Mouse (Mus musculus): ENCODE measurements around the gene Psmb9.
"Not testable (repeated sequence)": the region's sequence is repeated elsewhere in the genome, so short reads cannot be mapped to it uniquely, and the experiment has no call there.

Psmb9 gene

DNA sequence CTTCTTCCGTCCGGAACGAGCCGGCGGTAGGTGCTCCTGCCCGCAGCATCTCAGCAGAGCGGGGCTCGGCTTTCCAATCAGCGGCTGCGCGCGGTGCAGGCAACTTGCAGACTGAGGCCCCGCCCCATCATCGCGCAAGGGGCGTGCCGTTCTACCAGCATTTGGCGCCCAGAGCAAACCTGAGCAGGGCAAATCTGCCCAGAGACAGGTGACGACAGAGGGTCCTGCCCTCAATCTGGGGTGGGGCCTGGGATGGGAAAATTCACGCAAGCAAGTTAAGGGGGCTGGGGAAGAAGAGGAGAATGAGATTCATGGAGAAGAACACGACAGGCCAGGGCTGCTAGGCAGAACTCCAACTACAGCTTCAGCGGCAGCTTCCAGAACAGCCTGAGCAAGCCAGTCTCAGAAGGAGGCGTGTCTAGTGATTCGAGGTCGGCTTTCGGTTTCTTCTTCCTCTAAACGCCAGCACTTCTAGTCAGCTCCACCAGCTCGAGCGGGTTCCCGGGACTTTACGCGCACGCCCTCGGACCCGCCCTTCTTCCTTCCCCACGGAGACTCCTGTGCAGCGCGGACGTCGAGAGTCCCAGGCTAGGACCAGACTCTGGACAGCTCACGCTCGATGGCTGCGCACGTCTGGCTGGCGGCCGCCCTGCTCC is at the start of gene Psmb9, which contains the start of gene Tap1:
Gene Psmb9, minus strand, starts transcription at position 504 of the 656 bp plus-strand sequence.
Gene Tap1, plus strand, starts transcription at position 293 of the 656 bp plus-strand sequence.
- peak; percentile 93 for ATAC-seq (ENCODE audit: low TSS enrichment)

DNA sequence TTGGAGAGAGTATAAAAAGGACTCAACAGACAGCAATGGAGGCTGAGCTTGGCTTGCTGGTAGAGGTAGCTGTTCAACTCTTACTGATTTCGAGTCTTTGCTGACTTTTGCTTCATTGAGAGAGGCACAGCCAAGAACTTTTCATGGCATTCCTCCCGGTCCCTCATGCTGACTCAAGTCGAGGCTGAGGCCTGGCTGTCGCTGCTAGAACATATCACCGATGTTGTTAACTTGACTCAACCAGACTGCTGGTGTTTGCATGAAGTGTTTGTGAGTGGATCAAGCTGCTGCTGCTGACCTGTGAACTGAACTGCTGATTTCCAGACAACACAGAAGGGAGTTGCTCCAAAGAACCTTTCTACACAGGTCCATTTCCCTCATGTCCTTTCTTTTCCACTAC is 49.1 kb upstream of the Psmb9 start:
- ATAC-seq (ENCODE audit: low TSS enrichment) = no peak

DNA sequence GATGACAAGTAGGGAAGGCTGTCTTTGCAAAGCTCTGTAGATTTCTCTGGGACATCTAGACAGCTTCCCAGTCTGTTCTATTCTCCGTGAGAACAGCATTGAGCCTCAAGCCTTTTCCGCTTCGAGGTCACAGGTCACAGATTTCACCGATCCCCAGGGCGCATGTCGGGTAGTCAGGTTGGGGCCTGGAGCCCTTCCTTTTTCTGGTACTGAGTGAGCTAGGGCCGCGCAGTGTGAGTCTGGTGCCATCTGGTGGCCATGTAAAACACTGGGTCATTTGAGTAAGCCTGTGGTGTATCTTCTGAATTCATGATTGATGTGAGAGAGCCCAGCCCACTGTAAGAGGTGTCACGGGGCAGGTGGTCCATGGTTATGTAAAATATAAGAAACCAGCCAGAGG is 47.4 kb upstream of the Psmb9 start:
- ATAC-seq (ENCODE audit: low TSS enrichment) = peak; percentile 85; the same call in 1 of the 2 replicates

DNA sequence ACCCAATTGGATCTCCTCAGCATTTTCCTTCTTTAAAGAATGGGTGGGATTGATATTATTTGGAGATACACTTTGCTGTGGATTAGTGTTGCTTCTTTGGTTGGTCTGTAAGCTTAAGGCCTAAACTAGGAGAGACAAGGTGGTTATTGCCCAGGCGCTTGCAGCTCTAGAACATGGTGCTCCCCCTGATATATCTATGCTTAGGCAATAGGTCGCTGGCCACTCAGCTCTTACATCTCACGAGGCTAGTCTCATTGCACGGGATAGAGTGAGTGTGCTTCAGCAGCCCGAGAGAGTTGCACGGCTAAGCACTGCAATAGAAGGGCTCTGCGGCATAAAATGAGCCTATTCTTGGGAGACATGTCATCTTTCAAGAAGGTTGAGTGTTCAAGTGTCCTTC is 44.5 kb upstream of the Psmb9 start:
- not testable (repeated sequence) for ATAC-seq (ENCODE audit: low TSS enrichment)

DNA sequence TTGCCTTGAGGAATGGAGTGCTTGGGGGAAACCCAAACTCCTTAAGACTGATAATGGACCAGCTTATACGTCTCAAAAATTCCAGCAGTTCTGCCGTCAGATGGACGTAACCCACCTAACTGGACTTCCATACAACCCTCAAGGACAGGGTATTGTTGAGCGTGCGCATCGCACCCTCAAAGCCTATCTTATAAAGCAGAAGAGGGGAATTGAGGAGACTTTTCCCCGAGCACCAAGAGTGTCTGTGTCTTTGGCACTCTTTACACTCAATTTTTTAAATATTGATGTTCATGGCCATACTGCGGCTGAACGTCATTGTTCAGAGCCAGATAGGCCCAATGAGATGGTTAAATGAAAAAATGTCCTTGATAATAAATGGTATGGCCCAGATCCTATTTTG is 43.4 kb upstream of the Psmb9 start:
- ATAC-seq (ENCODE audit: low TSS enrichment) = not testable (repeated sequence)

DNA sequence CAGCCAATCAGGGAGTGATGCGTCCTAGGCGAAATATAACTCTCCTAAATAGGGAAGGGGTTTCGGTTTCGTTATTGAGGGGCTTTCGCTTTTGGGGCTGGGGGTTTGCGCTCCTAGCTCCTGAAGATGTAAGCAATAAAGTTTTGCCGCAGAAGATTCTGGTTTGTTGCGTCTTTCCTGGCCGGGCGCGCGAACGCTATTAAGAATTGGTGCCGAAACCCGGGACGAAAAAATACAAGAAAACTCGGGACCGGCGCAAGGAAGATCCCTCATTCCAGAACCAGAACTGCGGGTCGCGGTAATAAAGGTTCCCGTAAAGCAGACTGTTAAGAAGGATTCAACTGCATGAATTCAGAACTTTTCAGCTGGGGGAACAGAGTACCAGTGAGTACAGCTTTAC is 38.3 kb upstream of the Psmb9 start:
- not testable (repeated sequence) for ATAC-seq (ENCODE audit: low TSS enrichment)

DNA sequence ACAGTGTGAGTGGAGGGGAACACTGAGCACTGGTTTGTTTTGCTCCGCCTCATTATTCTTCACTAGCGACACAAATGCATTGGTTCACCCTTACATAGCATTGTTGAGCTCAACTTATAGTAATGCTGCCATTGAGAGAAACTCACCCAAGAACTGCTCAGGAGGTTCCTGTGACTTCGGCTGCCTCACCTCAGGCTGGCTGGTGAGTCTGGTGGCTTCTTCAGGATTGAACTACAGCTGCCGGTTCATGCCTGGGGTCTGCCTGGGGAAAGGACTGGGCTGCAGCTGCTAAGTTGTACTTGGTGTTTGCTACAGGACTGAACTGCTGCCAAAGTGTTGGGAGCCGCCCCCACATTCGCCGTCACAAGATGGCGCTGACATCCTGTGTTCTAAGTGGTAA is 37.9 kb upstream of the Psmb9 start:
- no peak for ATAC-seq (ENCODE audit: low TSS enrichment)

DNA sequence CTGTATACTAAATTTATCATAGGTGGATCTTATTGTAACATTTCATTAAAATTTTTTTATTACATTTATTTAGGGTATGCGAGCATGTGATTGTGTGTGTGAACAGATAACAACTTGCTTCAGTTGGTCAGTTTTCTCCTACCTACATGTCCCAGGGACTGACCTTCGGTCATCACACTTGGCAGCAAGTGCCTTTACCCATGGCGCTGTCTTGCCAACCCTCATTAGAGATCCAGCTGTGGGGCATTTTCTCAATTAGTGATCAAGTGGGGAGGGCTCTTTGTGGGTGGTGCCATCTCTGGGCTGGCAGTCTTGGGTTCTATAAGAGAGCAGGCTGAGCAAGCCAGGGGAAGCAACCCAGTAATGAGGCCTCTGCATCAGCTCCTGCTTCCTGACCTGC is 37.3 kb upstream of the Psmb9 start:
- no peak for ATAC-seq (ENCODE audit: low TSS enrichment)

DNA sequence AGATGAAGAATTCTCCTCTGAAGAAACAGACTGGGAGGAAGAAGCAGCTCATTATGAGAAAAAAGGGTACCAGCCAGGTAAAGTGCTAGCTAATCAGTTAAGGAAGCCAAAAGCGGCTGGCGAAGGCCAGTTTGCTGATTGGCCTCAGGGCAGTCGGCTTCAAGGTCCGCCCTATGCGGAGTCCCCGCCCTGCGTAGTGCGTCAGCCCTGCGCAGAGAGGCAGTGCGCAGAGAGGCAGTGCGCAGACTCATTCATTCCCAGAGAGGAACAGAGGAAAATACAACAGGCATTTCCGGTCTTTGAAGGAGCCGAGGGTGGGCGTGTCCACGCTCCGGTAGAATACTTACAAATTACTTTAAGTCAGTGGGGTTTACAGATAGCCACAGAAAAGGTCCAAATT is 32.8 kb upstream of the Psmb9 start:
- not testable (repeated sequence) for ATAC-seq (ENCODE audit: low TSS enrichment)

DNA sequence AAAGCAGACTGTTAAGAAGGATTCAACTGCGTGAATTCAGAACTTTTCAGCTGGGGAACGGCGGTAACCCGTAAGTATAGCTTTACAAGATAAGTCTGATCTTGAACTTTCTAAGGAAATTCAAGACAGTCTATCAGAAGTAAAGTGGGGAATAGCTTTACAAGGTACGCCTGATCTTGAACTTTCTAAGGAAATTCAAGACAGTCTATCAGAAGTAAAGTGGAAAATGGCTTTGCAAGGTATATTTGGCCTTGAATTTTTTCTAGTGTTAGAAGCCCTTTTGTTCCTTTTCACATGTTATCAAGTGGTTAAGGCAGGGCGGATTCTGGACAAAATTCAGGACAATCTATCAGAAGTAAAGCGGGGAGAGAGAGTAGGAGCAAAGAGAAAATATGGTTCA is 32.2 kb upstream of the Psmb9 start:
- not testable (repeated sequence) for ATAC-seq (ENCODE audit: low TSS enrichment)

DNA sequence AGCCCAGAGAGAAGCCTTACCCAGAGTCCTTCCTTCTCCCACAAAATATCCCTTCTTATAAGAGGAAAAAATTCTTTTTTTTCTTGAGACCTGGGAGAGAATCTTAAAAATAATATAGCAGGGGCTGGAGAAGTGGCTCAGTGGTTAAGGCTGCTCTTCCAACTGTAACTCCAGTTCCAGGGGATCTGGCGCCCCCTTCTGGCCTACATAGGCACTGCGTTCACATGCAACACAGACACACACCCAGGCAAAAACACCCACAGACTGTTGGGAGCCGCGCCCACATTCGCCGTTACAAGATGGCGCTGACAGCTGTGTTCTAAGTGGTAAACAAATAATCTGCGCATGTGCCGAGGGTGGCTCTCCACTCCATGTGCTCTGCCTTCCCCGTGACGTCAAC is 31.5 kb upstream of the Psmb9 start:
- not testable (repeated sequence) for ATAC-seq (ENCODE audit: low TSS enrichment)

DNA sequence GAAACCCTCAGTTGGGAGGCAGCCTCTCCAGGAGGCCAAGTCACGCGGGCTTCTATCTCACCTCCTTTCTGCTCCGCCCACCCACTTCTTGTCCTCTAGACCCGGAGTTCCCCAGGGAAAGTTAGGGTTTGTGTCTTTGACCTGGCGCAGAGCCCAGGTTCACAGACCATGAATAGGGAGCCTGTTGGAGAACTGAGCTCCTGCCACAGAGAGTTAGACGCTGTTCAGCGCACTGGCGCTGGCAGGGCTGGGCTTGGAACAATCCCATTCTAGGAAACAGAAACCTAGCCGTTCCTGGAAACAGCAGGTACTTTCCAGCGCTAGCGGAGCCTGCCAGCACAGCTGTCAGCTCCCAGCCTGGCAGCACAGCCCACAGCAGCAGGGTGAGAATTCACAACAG is 31.1 kb upstream of the Psmb9 start:
- peak; percentile 52; the same call in 1 of the 2 replicates for ATAC-seq (ENCODE audit: low TSS enrichment)

DNA sequence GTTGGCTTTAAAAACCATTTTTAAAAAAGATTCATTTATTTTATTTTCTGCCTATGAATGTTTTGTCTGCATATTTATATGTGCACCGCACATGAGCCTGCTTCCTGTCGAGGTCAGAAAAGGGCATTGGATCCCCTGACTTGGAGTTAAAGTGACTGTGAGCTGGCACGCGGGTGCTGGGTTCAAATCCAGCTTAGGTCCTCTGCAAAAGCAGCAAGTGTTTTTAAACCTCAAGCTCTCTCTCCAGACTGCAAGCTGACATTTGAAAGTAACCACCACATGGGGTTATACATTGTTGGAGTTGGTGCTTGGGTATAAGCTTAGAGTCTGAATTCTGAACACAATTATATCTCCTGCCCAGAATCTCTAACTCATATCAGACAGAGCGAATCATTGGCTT is 30.4 kb upstream of the Psmb9 start:
- no peak for ATAC-seq (ENCODE audit: low TSS enrichment)

DNA sequence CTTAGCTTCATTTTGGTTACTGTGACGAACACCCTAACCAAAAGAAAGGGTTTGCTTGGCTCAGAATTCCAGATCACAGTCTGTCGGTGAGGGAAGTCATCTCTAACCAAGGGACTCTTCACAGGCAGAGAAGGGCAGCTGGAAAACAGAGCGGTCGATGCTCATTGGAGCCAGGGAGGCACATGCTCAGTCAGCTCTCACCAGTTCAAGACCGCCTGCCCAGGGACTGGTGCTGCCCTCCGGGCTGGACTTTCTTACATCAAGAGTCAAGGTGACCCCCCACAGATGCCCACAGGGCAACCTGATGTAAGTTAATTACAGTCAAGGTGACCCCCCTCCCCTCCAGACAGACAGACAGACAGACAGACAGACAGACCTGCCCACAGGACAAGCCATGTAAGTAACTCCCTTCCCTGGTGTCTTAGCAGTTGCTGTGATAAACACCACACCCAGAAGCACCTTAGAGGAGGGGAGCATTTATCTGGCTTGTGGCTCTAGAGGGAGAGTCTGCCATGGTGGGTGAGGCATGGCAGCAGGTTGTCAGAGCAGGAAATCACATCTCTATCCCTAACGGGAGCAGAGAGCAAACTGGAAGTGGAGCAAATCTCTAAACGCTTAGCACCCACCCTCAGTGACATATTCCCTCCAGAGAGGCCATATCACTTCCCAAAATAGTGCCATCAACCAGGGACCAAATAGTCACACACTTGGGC is 29.8 kb upstream of the Psmb9 start:
- no peak for ATAC-seq (ENCODE audit: low TSS enrichment)

DNA sequence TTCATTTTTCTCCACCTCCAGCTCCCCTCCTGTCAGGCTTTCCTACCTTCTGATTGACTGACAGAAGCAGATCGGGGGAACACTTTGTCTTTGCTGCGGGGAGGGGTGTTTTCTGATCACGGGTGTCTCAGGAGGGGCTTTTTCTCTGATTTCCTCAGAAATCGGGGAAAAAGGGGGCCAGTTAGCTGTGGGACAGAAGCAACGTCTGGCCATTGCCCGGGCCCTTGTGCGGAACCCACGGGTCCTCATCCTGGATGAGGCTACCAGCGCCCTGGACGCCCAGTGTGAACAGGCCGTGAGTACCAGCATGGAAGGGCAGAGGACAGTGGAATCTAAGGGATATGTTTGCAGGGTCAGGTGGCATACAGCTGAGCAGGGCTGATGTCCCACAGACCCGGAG is 27.6 kb upstream of the Psmb9 start:
- ATAC-seq (ENCODE audit: low TSS enrichment) = no peak

DNA sequence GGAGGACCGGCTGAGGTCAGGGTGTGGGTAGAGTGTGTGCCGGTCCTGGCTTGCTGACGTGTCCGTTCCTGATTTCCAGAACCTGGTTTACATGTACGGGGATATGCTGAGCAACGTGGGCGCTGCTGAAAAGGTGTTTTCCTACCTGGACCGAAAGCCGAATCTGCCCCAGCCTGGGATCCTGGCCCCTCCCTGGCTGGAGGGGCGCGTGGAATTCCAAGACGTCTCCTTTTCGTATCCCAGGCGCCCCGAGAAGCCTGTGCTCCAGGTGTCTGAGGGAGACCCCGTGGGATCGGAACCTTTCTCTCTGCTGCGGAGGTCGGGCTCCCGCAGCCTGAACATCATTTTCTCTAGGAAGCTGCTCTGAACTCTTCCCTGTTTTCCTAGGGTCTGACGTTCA is 26.4 kb upstream of the Psmb9 start:
- ATAC-seq (ENCODE audit: low TSS enrichment) = no peak

DNA sequence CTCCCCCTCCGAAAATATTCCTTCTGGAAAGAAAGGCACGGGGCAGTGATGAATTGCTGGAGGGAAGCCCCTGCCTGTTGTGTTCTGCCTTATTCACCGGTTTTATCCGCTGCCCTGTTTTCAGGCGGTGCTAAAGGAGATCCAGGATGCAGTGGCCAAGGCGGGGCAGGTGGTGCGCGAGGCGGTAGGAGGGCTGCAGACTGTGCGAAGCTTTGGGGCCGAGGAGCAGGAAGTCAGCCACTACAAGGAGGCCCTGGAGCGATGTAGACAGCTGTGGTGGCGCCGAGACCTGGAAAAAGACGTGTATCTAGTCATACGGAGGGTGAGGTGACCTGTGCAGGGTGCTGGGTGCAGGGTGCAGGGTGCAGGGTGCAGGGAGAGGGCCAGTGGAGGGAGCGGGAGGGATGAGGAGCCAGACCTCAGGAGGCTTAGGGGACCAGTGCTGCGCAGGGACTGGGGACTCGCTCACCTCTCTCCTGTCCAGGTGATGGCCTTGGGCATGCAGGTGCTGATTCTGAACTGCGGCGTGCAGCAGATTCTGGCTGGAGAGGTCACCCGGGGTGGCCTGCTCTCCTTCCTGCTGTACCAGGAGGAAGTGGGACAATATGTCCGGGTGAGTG is 24.3 kb upstream of the Psmb9 start:
- no peak for ATAC-seq (ENCODE audit: low TSS enrichment)

DNA sequence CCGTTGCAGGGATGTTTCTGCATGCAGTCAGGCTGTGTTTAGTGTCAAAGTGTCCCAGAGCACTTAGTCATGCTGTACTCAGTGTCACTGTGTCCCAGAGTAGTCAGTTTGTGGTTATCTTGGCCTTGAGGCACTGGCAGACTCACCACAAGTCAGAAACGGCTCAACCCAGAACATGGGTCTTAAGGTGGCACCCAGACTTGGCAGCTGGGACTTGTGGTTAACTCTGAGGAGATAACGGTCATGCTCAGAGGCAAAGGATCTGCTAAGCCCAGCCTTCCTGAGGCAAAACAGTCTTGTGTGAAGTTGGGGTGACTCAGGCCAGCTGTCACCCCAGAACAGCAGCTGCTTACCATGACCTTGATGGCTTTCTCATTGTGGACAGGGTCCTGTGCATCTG is 23.0 kb upstream of the Psmb9 start:
- ATAC-seq (ENCODE audit: low TSS enrichment) = no peak

DNA sequence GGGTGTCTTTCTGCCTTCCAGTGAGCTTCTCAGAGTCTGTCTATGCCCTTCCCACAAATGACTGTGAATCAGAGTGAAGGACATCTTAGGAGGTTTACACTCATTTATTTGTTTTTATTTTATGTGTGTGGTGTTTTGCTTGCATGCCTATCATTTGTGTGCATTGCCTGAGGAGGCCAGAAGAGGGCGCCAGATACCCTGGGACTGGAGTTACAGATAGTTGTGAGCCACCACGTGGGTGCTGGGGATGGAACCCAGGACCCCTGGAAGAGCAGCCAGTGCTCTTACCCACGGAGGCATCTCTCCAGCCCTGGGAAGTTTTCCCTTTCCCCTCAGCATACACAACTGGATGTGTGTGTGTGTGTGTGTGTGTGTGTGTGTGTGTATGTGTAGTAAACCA is 22.1 kb upstream of the Psmb9 start:
- no peak for ATAC-seq (ENCODE audit: low TSS enrichment)

DNA sequence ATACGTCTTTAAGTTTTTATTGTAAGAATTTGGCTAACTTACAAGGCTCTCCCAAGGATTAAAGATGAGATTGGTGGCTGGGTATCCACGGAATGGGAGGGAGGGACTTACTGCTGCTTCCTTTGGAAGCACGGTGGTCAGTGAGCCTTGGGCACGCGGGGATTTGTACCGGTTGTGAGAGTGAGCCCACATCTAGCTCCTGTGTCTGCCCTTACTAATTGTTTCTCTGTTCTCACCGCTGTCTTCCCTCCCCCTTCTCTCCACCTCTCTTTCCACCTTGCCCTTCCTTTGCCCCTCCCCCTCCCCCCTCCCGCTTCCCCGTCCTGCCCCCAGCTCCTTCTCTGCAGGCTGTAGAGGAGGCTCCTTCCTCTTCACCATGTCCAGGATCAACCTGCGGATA is 20.9 kb upstream of the Psmb9 start:
- ATAC-seq (ENCODE audit: low TSS enrichment) = no peak

DNA sequence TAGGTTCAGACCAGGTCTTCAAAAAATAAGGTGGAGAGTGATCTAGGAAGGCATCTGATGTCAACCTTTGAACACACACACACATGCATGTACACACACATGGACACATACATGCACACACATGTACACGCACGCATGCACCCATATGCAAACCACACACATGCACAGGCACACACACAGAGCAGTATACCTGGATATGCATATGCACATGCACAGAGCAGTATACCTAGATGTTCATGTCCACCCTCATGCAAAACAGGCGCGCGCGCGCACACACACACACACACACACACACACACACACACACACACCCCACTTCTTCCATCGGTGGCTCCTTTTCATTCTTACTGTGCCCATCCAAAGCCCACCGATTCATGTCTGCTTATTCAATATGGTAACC is 20.3 kb upstream of the Psmb9 start:
- no peak for ATAC-seq (ENCODE audit: low TSS enrichment)

DNA sequence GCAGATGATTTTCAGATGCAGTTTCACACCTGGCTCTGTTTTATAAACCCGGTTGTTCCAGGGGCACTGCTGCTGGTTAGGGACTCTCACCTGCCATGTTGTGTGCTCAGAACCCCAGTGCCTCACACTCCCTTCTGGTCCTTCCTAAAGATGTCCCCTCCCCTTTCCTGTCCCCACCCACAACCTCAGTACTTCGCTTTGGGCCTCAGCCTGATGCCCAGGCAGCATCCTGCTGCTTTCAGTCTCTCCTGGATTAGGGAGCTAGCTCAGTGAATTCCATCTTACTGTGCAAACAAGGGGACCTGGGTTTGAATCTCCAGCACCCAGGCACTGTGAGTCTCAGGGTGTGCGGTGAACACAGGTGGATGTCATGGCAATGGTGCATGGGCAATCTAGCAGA is 19.9 kb upstream of the Psmb9 start:
- no peak for ATAC-seq (ENCODE audit: low TSS enrichment)

DNA sequence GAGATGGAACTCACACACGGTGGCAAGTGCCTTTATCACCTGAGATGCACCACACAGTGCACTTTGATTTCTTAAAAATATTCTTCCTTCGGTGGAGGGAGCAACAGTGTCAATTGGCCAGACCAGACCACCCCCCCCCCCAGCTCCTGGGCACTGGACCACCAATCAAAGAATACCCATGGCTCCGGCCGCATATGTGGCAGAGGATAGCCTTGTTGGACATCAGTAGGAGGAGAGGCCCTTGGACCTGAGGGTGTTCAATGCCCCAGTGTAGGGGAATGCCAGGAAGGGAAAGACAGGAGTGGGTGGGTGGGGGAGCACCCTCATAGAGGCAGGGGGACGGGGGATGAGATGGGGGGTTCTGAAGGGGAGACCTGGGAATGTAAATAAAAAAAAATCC is 19.2 kb upstream of the Psmb9 start:
- ATAC-seq (ENCODE audit: low TSS enrichment) = no peak
